Mouse (Mus musculus) effector memory CD4-positive, alpha-beta T cell, adult 5 months (primary cell): ENCODE data around the gene Vmn2r10. TPM values are rescaled to one million over a fixed set of nuclear protein-coding genes. Genes with fewer than 3 reads are reported as not detected.

Source experiments
- polyA plus RNA-seq: library from polyadenylated mRNA; unstranded; fragments of 100-300 nt; shearing (Covaris generic); gene quantifications from one replicate; pipeline ENCODE4 v1.2.1, GENCODE M21; 2017

The Vmn2r10 gene
- not detected for polyA plus RNA-seq

DNA sequence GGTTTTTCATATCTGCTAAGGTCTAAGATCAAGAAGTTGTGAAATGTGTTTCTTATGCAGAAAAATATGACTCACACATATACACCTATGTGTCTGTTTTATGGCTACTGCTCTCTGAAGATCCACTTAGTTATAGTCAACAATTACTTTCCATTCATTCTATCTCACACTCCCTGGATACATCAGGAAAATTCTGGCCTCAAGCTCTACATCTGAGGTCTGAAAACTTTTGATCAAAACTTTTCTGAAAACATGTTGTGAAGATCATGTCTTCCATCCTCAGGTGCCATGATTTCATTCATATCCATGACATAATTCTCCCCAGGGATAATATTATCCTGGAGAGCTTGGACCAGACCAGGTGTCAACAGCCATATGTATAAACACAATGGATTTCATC, at the start of gene Vmn2r10:
Gene Vmn2r10 (minus strand): TSS at position 101 of the 400 bp plus-strand sequence.

Other genes with a start within 250 kb of the Vmn2r10 start
- gene Rnf212, start 231.5 kb downstream of the Vmn2r10 start, polyA plus RNA-seq: not detected
- gene Tmed11, start 211.2 kb downstream of the Vmn2r10 start, polyA plus RNA-seq: not detected
- gene Vmn2r8, start 197.7 kb downstream of the Vmn2r10 start, polyA plus RNA-seq: not detected
- 0.06 TPM for gene Vmn2r9, start 153.9 kb downstream of the Vmn2r10 start, polyA plus RNA-seq
- gene Vmn2r11, start 53.0 kb upstream of the Vmn2r10 start, polyA plus RNA-seq: 0.07 TPM
- gene Vmn2r12, start 91.4 kb upstream of the Vmn2r10 start, polyA plus RNA-seq: not detected
- not detected for gene Vmn2r13, start 185.7 kb upstream of the Vmn2r10 start, polyA plus RNA-seq
- gene Vmn2r14, start 218.2 kb upstream of the Vmn2r10 start, polyA plus RNA-seq: 0.09 TPM